Mouse (Mus musculus) lung, postnatal 0 days (tissue): ENCODE measurements around the gene Mrpl2. TPM values are rescaled to one million over a fixed set of nuclear protein-coding genes. Genes with fewer than 3 reads are reported as not detected.

Experiments used
- ATAC-seq: fragments of 200-750 bp; cut with Nextera tagmentation; 2 replicates; pipeline ENCODE4 v1.8.0; 2017; ENCODE audit warnings: moderate library complexity
- DNase-seq: peaks from one replicate; pipeline ENCODE4 v3.0.0-alpha.2; 2016; ENCODE audit warnings: low spot score
- H3K27ac ChIP-seq: fragments of 300-500 bp; sonication (generic); 2 replicates; pipeline ENCODE4 v1.5.1; 2014; ENCODE audit warnings: antibody characterized with exemption, mild to moderate bottlenecking, low read length, mixed read lengths
- H3K27me3 ChIP-seq: fragments of 300-500 bp; sonication (generic); replicated peaks from 2 replicates; pipeline ENCODE4 v1.6.1; 2014; ENCODE audit warnings: low read length, mixed read lengths; ENCODE audit not compliant: insufficient read depth
- H3K36me3 ChIP-seq: fragments of 300-500 bp; sonication (generic); 2 replicates; pipeline ENCODE4 v1.6.1; 2014; ENCODE audit warnings: low read length, mixed read lengths; ENCODE audit not compliant: insufficient read depth
- H3K4me1 ChIP-seq: fragments of 300-500 bp; sonication (generic); 2 replicates; pipeline ENCODE4 v1.6.1; 2014; ENCODE audit warnings: antibody characterized with exemption, low read depth, low read length, mixed read lengths; ENCODE audit not compliant: insufficient read depth
- H3K4me2 ChIP-seq: fragments of 300-500 bp; sonication (generic); replicated peaks from 2 replicates; pipeline ENCODE4 v1.6.1; 2014; ENCODE audit warnings: low read depth, mild to moderate bottlenecking, low read length, moderate library complexity, mixed read lengths
- H3K4me3 ChIP-seq: fragments of 300-500 bp; sonication (generic); 2 replicates; pipeline ENCODE4 v1.5.1; 2014; ENCODE audit warnings: low read depth, low read length
- H3K9ac ChIP-seq: fragments of 300-500 bp; sonication (generic); replicated peaks from 2 replicates; pipeline ENCODE4 v1.6.1; 2014; ENCODE audit warnings: low read depth, mild to moderate bottlenecking
- H3K9me3 ChIP-seq: fragments of 300-500 bp; sonication (generic); 2 replicates; pipeline ENCODE4 v1.6.1; 2016; ENCODE audit warnings: low read length, mixed read lengths
- CTCF ChIP-seq: IDR thresholded peaks from 2 replicates; pipeline ENCODE4 v1.5.1; 2016; ENCODE audit warnings: antibody characterized with exemption, mild to moderate bottlenecking
- EP300 ChIP-seq: IDR thresholded peaks from 2 replicates; pipeline ENCODE4 v1.6.1; 2016; ENCODE audit warnings: antibody characterized with exemption, mild to moderate bottlenecking, control low read depth
- WGBS: fragments of 180-500 bp; shearing (Covaris S2); extraction: QIAGEN DNeasy Blood & Tissue Kit; methylation state at CpG from one replicate; pipeline ENCODE4 v1.1.7; 2014; 5-methylcytosine and 5-hydroxymethylcytosine counted together
- polyA plus RNA-seq: library from polyadenylated mRNA; unstranded; fragments of >200 nt; fragmentation: Nextera tagmentation; extraction: Ambion mirVana; gene quantifications from 2 replicates; pipeline ENCODE4 v1.2.1, GENCODE M21; 2015

Gene Mrpl2
- polyA plus RNA-seq, 1 experiment from 2014 or later = 88.6 TPM

- TF ChIP-seq CTCF (no peak), EP300 (no peak)
- Histone ChIP-seq H3K4me1 (no peaks in the 10 kb centered on the region), H3K4me3 (no peak overlapping the region), H3K4me2 (no peak overlapping the region), H3K9ac (no peak overlapping the region), H3K9me3 (no peaks in the 10 kb centered on the region), H3K27ac (no peak overlapping the region), H3K27me3 (no peaks in the 10 kb centered on the region), H3K36me3 (peaks cover 30% of the 10 kb centered on the region)
- 80% methylated on average over 16 of the region's 16 CpGs for WGBS
- DNase-seq (no peak), ATAC-seq (peak; percentile 43)
These were observed 21.7 kb downstream of the Mrpl2 start for GRCm38 (mm10) chr17:46667712-46668111.

- no peaks in the 10 kb centered on the region for H3K9me3 ChIP-seq
- H3K4me1 ChIP-seq = peaks cover 6% of the 10 kb centered on the region; the same call in 1 of the 2 replicates
- no peaks in the 10 kb centered on the region for H3K27me3 ChIP-seq
- H3K4me3 ChIP-seq = no peak overlapping the region
- H3K27ac ChIP-seq = no peak overlapping the region
- DNase-seq (no peak), ATAC-seq (no peak)
- H3K4me2 ChIP-seq = no peak overlapping the region
- TF ChIP-seq EP300 (no peak), CTCF (no peak)
- 97% methylated on average over 10 of the region's 10 CpGs for WGBS
- H3K9ac ChIP-seq = no peak overlapping the region
- peaks cover 16% of the 10 kb centered on the region for H3K36me3 ChIP-seq
These were observed 23.9 kb downstream of the Mrpl2 start for GRCm38 (mm10) chr17:46669911-46670310.

- Histone ChIP-seq H3K4me2 (peak within 1 kb of the TSS; percentile 73), H3K36me3 (peaks cover 22% of the 10 kb centered on the region; the same call in 1 of the 2 replicates), H3K9me3 (no peaks in the 10 kb centered on the region), H3K4me1 (peaks cover 9% of the 10 kb centered on the region; the same call in 1 of the 2 replicates), H3K9ac (peak within 1 kb of the TSS; percentile 62), H3K27me3 (no peaks in the 10 kb centered on the region), H3K27ac (peak within 1 kb of the TSS; percentile 81), H3K4me3 (peak within 1 kb of the TSS; percentile 59)
- WGBS = 3% methylated on average over 42 of the region's 43 CpGs
- TF ChIP-seq CTCF (no peak), EP300 (no peak)
- DNase-seq = peak; percentile 97
- peak; percentile 96 for ATAC-seq
These were observed 28.0 kb downstream of the Mrpl2 start, which contains the start of gene Rrp36 for GRCm38 (mm10) chr17:46673850-46674529. TSS of gene Rrp36 (minus strand) at chr17:46674352.

- H3K4me3 ChIP-seq = peak overlapping the region; percentile 59
- peak overlapping the region; percentile 73 for H3K4me2 ChIP-seq
- H3K9me3 ChIP-seq = no peaks in the 10 kb centered on the region
- no peak for TF ChIP-seq CTCF
- TF ChIP-seq EP300 = no peak
- no peaks in the 10 kb centered on the region for H3K27me3 ChIP-seq
- H3K27ac ChIP-seq = peak overlapping the region; percentile 62
- WGBS = 28% methylated on average over 15 of the region's 15 CpGs
- DNase-seq (no peak), ATAC-seq (0 out of 2 replicates have a peak, but pooled peaks have one; percentile 3)
- peaks cover 17% of the 10 kb centered on the region; the same call in 1 of the 2 replicates for H3K4me1 ChIP-seq
- H3K9ac ChIP-seq = peak overlapping the region; percentile 20
- H3K36me3 ChIP-seq = peaks cover 17% of the 10 kb centered on the region; the same call in 1 of the 2 replicates
These were observed 28.7 kb downstream of the Mrpl2 start for GRCm38 (mm10) chr17:46674530-46675283.

GRCm38 (mm10) chr17:46678416-46678815, 32.4 kb downstream of the Mrpl2 start, which contains the start of gene Mea1:
TSS of gene Mea1 (plus strand) at chr17:46678793.
- no peak for TF ChIP-seq CTCF
- TF ChIP-seq EP300 = no peak
- peak; percentile 26 for DNase-seq
- H3K27ac ChIP-seq = no peak within 1 kb of the TSS; the same call in 1 of the 2 replicates
- peak within 1 kb of the TSS; percentile 90 for H3K4me3 ChIP-seq
- ATAC-seq = no peak
- 76% methylated on average over 7 of the region's 9 CpGs for WGBS
- H3K9ac ChIP-seq = peak within 1 kb of the TSS; percentile 65; the same call in 1 of the 2 replicates
- H3K9me3 ChIP-seq = no peaks in the 10 kb centered on the region
- peak within 1 kb of the TSS; percentile 81 for H3K4me2 ChIP-seq
- peaks cover 17% of the 10 kb centered on the region; the same call in 1 of the 2 replicates for H3K36me3 ChIP-seq
- H3K4me1 ChIP-seq = peaks cover 17% of the 10 kb centered on the region; the same call in 1 of the 2 replicates
- no peaks in the 10 kb centered on the region for H3K27me3 ChIP-seq

- H3K27ac ChIP-seq = no peak overlapping the region; the same call in 1 of the 2 replicates
- DNase-seq (no peak), ATAC-seq (no peak)
- H3K4me2 ChIP-seq = peak overlapping the region; percentile 81; the same call in 1 of the 2 replicates
- TF ChIP-seq CTCF (no peak), EP300 (no peak)
- H3K9me3 ChIP-seq = no peaks in the 10 kb centered on the region
- H3K4me3 ChIP-seq = no peak overlapping the region
- peaks cover 14% of the 10 kb centered on the region; the same call in 1 of the 2 replicates for H3K4me1 ChIP-seq
- 0 out of 2 replicates have a peak overlapping the region, but pooled peaks have one; percentile 26 for H3K9ac ChIP-seq
- peaks cover 20% of the 10 kb centered on the region; the same call in 1 of the 2 replicates for H3K36me3 ChIP-seq
- WGBS = 27% methylated on average over 9 of the region's 9 CpGs
- H3K27me3 ChIP-seq = no peaks in the 10 kb centered on the region
These were observed 32.9 kb downstream of the Mrpl2 start for GRCm38 (mm10) chr17:46678911-46679310.
